12 mouse cellular contexts compared by ENCODE assay signal in genomic region chr9:106273791-106274190, GRCm38 (mm10). TPM values are rescaled to one million over a fixed set of nuclear protein-coding genes. Genes with fewer than 3 reads are reported as not detected.
"Had no signal": no experiment of that assay in that cellular context is flagged by ENCODE, and none has a peak within 500 bp of the region (broad histone marks: within the 10 kb centered on the region; RNA-seq: fewer than 3 reads in every experiment).

No protein-coding gene starts in this region.

- ATAC-seq: intestine, postnatal 0 days; liver, postnatal 0 days; midbrain, embryonic 13.5 days had no signal

- DNase-seq: liver, embryonic 13.5 days; liver, postnatal 0 days; lung, postnatal 36 days; right cerebral cortex, adult 18-20 months; right cerebral cortex, postnatal 25 days; thymus, postnatal 4 days had no signal

- H3K36me3 ChIP-seq: kidney, embryonic 15.5 days; limb, embryonic 10.5 days; liver, embryonic 13.5 days; lung, embryonic 15.5 days; midbrain, embryonic 13.5 days had no signal

- H3K4me3 ChIP-seq: kidney, embryonic 15.5 days; left cerebral cortex, adult 2 months; limb, embryonic 10.5 days; liver, embryonic 13.5 days; lung, embryonic 15.5 days; midbrain, embryonic 13.5 days had no signal

- H3K27me3 ChIP-seq: kidney, embryonic 15.5 days; liver, embryonic 13.5 days; lung, embryonic 15.5 days; midbrain, embryonic 13.5 days had no signal

- H3K9me3 ChIP-seq: kidney, embryonic 15.5 days; limb, embryonic 10.5 days; liver, embryonic 13.5 days; lung, embryonic 15.5 days; midbrain, embryonic 13.5 days had no signal

- H3K27ac ChIP-seq: kidney, embryonic 15.5 days; left cerebral cortex, adult 2 months; limb, embryonic 10.5 days; liver, embryonic 13.5 days; lung, embryonic 15.5 days; midbrain, embryonic 13.5 days had no signal

- H3K4me2 ChIP-seq: kidney, embryonic 15.5 days; liver, embryonic 13.5 days; lung, embryonic 15.5 days; midbrain, embryonic 13.5 days had no signal

- H3K9ac ChIP-seq: kidney, embryonic 15.5 days; liver, embryonic 13.5 days; liver, postnatal 0 days; lung, embryonic 15.5 days; midbrain, embryonic 13.5 days had no signal

RNA-seq across cellular contexts. Expression of gene Tlr9, which starts 51.4 kb away (rescaled TPM):
- polyA plus RNA-seq: limb, embryonic 10.5 days; lung, embryonic 15.5 days; midbrain, embryonic 13.5 days had no signal
